Mouse (Mus musculus): ENCODE results near the gene Ifna9. TPM values are rescaled to one million over a fixed set of nuclear protein-coding genes. Genes with fewer than 3 reads are reported as not detected.
"Not testable (repeated sequence)": the region's sequence is repeated elsewhere in the genome, so short reads cannot be mapped to it uniquely, and the experiment has no call there.

Gene Ifna9
- not detected in 2 replicates for total RNA-seq (2014; fragmentation: Nextera tagmentation)
- total RNA-seq (2017) = not detected in 2 replicates

DNA sequence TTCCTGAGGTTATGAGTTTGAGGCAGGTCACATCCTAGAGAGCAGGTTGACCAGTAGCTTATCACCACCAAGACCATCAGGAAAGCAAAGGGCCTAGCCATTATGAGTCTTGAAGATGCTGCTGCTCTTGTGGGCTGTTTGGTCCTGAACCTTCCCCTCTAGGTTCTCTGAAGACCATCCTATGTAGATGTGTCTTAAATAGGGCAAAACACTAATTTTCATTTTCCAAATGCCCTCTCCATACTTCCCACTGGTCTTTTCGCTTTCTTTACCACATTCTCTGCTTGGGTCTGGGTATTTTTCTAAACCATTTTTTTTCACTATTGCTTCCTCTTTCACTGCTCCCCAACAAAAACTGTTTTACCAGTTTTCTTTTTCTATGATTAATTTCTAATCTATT lies at the start of gene Ifna9:
Gene Ifna9, minus strand, starts transcription at position 101 of the 400 bp plus-strand sequence.
- no peak for ATAC-seq (replicated peaks; ENCODE audit: low FRiP score, low TSS enrichment, poor library complexity, severe bottlenecking)

DNA sequence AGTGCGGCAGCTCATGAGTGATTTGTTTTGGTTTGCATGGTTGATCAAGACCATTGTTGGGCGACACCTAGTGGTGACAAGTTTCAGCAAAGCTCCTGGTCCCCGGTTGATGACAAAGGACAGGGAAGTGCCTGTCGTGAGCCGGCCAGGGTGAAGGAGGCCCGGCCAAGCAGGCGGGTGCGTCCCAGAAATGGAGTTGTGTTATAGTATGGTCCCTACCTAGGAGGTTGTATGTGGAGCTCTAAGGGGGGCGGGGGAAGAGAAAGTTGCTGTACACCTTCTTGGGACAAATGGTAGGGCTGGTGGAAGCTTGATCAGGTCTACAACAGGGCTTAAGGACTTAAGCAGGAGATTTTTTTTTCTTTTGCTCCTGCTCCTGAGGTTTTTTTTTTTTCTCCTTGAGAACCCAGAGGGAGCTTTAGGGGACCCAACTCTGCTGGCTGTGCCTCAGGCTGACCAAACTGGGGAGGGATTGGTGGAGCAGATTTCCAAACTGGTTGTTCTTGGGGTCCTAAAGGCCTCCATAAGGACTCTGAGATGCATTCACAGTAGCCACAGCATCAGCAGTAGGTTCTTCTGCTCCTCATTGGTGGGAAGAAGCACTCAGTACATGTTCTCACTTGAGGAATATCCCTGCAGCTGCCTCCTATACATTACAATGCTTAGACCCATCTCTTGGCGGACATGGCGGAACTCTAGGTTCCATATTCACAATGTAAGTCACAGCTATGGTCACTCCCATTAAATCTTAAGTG lies 49.1 kb upstream of the Ifna9 start:
- peak; percentile 86 for ATAC-seq (replicated peaks; ENCODE audit: low FRiP score, low TSS enrichment, poor library complexity, severe bottlenecking)

DNA sequence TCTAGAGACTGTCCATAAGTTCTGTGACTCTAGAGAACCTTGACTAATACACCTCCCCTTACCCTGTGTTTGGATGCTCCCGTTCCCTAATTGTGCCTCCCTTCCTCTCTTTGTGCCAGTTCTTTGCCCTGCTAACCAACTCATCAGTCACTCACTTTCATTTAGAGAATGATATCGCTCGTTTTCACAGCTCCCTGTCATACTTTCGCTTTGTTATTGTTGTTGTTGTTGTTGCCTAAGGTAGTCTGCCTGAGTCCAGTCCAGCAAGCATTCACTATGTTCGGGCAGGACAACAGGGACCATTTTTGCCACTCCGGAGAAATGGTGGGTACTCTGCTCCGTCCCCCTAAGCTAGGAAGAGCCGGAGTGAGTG lies 48.5 kb upstream of the Ifna9 start:
- no peak; the same call in 1 of the 2 replicates for ATAC-seq (replicated peaks; ENCODE audit: low FRiP score, low TSS enrichment, poor library complexity, severe bottlenecking)

DNA sequence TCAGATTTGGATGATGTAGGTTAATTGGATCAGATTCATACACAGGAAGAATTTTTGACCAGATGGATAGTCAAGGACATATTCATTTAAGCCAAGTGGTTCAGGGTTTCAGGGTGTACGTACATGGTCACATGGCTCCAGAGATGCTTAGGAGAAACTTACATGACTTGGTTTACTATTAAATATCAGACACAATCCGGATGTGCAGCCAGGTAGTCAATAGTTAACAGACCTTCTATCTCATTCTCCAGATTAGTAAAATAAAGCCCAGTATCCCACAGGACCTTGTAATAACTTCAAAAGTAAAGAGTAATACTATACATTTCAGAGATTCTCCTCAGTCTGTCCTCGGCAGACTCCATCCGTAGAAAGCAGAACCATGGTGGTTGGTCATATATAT lies 42.1 kb upstream of the Ifna9 start, which contains the start of gene C87499:
Gene C87499, minus strand, starts transcription at position 101 of the 400 bp plus-strand sequence.
- ATAC-seq (replicated peaks; ENCODE audit: low FRiP score, low TSS enrichment, poor library complexity, severe bottlenecking) = no peak

DNA sequence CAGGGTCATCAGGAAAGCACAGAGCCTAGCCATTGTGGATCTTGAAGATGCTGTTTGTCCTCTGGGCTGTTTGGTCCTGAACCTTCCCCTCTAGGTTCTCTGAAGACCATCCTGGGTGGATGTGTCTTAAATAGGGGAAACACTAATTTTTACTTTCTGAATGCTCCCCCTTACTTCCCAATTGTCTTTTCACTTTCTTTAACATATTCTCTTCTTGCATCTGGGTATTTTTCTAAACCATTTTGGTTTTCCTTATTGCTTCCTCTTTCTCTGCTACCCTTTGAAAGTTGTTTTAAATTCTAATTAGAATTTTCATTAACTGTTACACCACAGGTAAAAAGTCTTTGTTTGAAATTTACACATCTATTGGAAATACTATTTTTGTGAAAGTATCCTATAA lies 11.1 kb upstream of the Ifna9 start, which contains the start of gene Ifna12:
Gene Ifna12, minus strand, starts transcription at position 101 of the 400 bp plus-strand sequence.
- no peak for ATAC-seq (replicated peaks; ENCODE audit: low FRiP score, low TSS enrichment, poor library complexity, severe bottlenecking)

DNA sequence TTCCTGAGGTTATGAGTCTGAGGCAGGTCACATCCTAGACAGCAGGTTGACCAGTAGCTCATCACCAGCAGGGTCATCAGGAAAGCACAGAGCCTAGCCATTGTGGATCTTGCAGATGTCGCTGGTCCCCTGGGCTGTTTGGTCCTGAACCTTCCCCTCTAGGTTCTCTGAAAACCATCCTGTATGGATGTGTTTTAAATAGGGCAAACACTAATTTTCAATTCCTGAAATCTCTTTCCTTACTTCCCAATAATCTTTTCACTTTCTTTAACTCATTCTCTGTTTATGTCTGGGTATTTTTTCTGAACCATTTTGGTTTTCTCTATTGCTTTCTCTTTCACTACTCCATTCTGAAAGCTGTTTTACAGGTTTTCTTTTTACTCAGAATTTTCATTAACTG lies 20.5 kb downstream of the Ifna9 start, which contains the start of gene Ifna14:
Gene Ifna14, minus strand, starts transcription at position 101 of the 400 bp plus-strand sequence.
- ATAC-seq (replicated peaks; ENCODE audit: low FRiP score, low TSS enrichment, poor library complexity, severe bottlenecking) = no peak

DNA sequence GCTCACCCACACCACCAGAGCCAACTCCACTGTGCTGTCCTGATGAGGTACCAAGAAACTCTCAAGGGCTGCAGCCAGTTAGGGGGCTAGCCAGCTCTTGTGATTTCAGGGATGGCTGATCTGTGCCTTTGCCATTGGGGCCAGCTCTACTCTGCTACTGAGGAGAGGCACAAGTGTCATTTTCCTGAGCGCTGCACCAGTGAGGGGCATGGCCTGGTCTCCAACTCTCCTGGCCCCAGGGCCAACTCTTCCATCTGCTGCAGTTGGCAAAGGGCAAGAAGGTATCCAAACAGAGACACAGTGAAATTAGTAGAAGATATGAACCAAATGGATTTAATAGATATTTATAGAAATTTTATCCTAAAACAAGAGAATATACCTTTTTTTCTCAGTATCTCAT lies 30.4 kb downstream of the Ifna9 start:
- ATAC-seq (replicated peaks; ENCODE audit: low FRiP score, low TSS enrichment, poor library complexity, severe bottlenecking) = no peak

DNA sequence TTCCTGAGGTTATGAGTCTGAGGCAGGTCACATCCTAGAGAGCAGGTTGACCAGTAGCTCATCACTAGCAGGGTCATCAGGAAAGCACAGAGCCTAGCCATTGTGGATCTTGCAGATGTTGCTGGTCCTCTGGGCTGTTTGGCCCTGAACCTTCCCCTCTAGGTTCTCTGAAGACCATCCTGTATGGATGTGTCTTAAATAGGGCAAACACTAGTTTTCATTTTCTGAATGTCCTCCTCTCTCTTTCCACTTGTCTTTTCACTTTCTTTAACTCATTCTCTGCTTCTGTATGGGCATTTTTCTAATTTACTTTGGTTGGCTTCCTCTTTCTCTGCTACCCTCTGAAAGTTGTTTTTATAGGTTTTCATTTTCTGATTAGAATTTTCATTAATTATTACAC lies 34.0 kb downstream of the Ifna9 start, which contains the start of gene Ifna15:
Gene Ifna15, minus strand, starts transcription at position 101 of the 400 bp plus-strand sequence.
- not testable (repeated sequence) for ATAC-seq (replicated peaks; ENCODE audit: low FRiP score, low TSS enrichment, poor library complexity, severe bottlenecking)

DNA sequence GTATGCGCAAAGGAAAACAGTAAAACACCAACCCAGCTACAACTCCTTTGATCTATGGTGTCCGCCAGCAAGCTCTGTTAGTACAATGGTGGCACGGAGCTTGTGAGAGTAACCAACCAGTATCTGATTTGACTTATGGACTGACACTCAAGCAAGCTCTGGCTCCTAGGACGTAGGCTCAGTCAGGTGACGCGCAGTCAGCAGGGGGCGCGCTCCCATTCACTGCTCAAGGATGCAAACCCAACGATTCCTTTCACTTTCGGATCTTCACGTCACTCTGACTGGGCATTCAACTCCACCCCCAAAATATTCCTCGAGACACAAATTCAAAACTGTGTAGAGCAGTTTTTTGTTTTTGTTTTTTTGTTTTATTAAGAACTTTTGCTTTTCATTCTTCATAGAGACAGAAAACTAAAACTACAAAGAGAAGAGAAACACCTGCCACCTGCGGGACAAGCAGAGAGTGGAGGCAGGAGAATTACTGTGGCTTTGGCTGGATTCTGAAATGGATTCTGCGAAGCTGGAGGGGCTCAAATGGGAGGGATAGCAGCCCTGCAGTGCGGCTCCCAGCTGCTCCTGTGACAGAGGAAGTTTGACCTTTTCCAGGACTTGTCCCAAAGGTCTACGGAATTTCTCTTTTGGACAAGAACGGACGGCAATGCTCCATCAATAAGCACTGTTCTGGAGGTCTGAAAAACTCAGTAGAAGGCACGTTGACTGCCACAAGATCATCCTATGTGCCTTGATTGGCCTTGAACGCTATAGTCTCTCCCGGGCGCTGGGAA lies 41.8 kb downstream of the Ifna9 start:
- ATAC-seq (replicated peaks; ENCODE audit: low FRiP score, low TSS enrichment, poor library complexity, severe bottlenecking) = peak; percentile 99

DNA sequence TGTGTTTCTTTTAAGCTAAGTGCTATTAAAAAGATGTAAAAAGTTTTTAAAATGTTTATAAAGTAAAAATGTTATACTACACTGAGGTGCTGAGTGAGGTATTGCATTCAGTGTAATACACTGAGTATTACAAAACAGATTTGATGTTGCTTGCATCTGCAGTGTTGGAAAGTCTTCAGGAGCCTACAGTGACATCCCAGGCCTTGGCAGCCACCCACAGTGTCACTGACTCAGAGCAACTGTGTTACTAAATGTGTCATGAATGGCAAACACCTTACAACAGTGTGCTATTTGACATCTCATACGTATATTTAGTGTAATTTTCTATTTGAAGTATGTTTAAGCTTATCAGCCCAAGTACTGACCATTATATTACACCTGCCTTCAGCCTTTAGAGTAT lies 44.2 kb downstream of the Ifna9 start:
- no peak for ATAC-seq (replicated peaks; ENCODE audit: low FRiP score, low TSS enrichment, poor library complexity, severe bottlenecking)

DNA sequence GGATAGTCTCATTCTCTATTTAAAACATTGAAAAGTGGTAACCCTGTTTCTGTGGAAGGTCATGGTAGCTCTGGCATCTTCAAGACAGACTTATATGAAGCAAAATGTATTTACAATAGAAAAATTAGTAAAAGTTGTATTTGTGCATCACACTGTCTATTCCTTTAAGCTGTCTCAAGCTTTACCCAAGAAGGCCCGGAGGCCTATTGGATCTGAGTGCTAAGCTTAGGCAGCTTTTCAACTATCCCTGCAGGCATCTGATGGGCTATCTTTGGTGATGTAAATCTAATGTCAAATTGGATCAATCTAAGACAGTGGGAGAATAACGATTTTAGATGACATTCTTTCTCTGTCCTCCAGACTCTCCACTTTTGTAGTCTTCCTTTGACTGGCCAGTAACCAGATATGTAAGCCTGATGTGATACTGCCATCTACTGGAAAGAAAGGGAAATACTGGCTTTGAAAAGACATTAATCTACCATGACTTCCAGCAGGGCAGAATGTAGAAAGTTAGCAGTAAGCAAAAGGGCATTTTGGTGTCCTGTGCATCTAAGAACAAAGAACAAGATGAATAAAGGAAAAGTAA lies 48.4 kb downstream of the Ifna9 start:
- ATAC-seq (replicated peaks; ENCODE audit: low FRiP score, low TSS enrichment, poor library complexity, severe bottlenecking) = peak; percentile 93

Other genes with a start within 250 kb of the Ifna9 start
Only the 30 nearest of the 31 such genes appear.
- gene Hacd4, start 153.5 kb downstream of the Ifna9 start, total RNA-seq (2014; fragmentation: Nextera tagmentation) = 1.8 TPM in 1 of 2 replicates, not detected in the other
- gene Hacd4, start 153.5 kb downstream of the Ifna9 start, total RNA-seq (2017) = 0.23 and 2.1 TPM in 2 replicates
- not detected in 2 replicates for gene Ifnb1, start 69.6 kb downstream of the Ifna9 start, total RNA-seq (2014; fragmentation: Nextera tagmentation)
- gene Ifnb1, start 69.6 kb downstream of the Ifna9 start, total RNA-seq (2017) = not detected in 2 replicates
- gene Ifna15, start 34.1 kb downstream of the Ifna9 start, total RNA-seq (2014; fragmentation: Nextera tagmentation) = not detected in 2 replicates
- not detected in 2 replicates for gene Ifna15, start 34.1 kb downstream of the Ifna9 start, total RNA-seq (2017)
- gene Ifna14, start 20.6 kb downstream of the Ifna9 start, total RNA-seq (2014; fragmentation: Nextera tagmentation) = not detected in 2 replicates
- not detected in 2 replicates for gene Ifna14, start 20.6 kb downstream of the Ifna9 start, total RNA-seq (2017)
- gene Ifna12, start 11.0 kb upstream of the Ifna9 start, total RNA-seq (2014; fragmentation: Nextera tagmentation) = not detected in 2 replicates
- not detected in 2 replicates for gene Ifna12, start 11.0 kb upstream of the Ifna9 start, total RNA-seq (2017)
- not detected in 2 replicates for gene C87499, start 42.0 kb upstream of the Ifna9 start, total RNA-seq (2014; fragmentation: Nextera tagmentation)
- not detected in 2 replicates for gene C87499, start 42.0 kb upstream of the Ifna9 start, total RNA-seq (2017)
- not detected in 2 replicates for gene Ifna13, start 52.1 kb upstream of the Ifna9 start, total RNA-seq (2014; fragmentation: Nextera tagmentation)
- gene Ifna13, start 52.1 kb upstream of the Ifna9 start, total RNA-seq (2017) = not detected in 2 replicates
- gene Ifna16, start 84.5 kb upstream of the Ifna9 start, total RNA-seq (2014; fragmentation: Nextera tagmentation) = not detected in 2 replicates
- gene Ifna16, start 84.5 kb upstream of the Ifna9 start, total RNA-seq (2017) = not detected in 2 replicates
- gene Ifna2, start 91.5 kb upstream of the Ifna9 start, total RNA-seq (2014; fragmentation: Nextera tagmentation) = not detected in 2 replicates
- not detected in 2 replicates for gene Ifna2, start 91.5 kb upstream of the Ifna9 start, total RNA-seq (2017)
- gene Ifnab, start 99.0 kb upstream of the Ifna9 start, total RNA-seq (2014; fragmentation: Nextera tagmentation) = not detected in 2 replicates
- not detected in 2 replicates for gene Ifnab, start 99.0 kb upstream of the Ifna9 start, total RNA-seq (2017)
- not detected in 2 replicates for gene Gm26566, start 129.4 kb upstream of the Ifna9 start, total RNA-seq (2014; fragmentation: Nextera tagmentation)
- 1.1 and 1.5 TPM in 2 replicates for gene Gm26566, start 129.4 kb upstream of the Ifna9 start, total RNA-seq (2017)
- 37.1 and 50.0 TPM in 2 replicates for gene Klhl9, start 130.1 kb upstream of the Ifna9 start, total RNA-seq (2014; fragmentation: Nextera tagmentation)
- 67.3 and 88.5 TPM in 2 replicates for gene Klhl9, start 130.1 kb upstream of the Ifna9 start, total RNA-seq (2017)
- not detected in 2 replicates for gene Gm13271, start 162.5 kb upstream of the Ifna9 start, total RNA-seq (2014; fragmentation: Nextera tagmentation)
- gene Gm13271, start 162.5 kb upstream of the Ifna9 start, total RNA-seq (2017) = not detected in 2 replicates
- gene Gm13283, start 167.7 kb upstream of the Ifna9 start, total RNA-seq (2014; fragmentation: Nextera tagmentation) = not detected in 2 replicates
- not detected in 2 replicates for gene Gm13283, start 167.7 kb upstream of the Ifna9 start, total RNA-seq (2017)
- gene Gm13290, start 181.4 kb upstream of the Ifna9 start, total RNA-seq (2014; fragmentation: Nextera tagmentation) = not detected in 2 replicates
- gene Gm13290, start 181.4 kb upstream of the Ifna9 start, total RNA-seq (2017) = not detected in 2 replicates
- not detected in 2 replicates for gene Gm13289, start 184.5 kb upstream of the Ifna9 start, total RNA-seq (2014; fragmentation: Nextera tagmentation)
- not detected in 2 replicates for gene Gm13289, start 184.5 kb upstream of the Ifna9 start, total RNA-seq (2017)
- gene Gm13272, start 187.5 kb upstream of the Ifna9 start, total RNA-seq (2014; fragmentation: Nextera tagmentation) = not detected in 2 replicates
- gene Gm13272, start 187.5 kb upstream of the Ifna9 start, total RNA-seq (2017) = not detected in 2 replicates
- 0.57 TPM in 1 of 2 replicates, not detected in the other for gene Ifnz, start 189.7 kb upstream of the Ifna9 start, total RNA-seq (2014; fragmentation: Nextera tagmentation)
- 0.11 TPM in 1 of 2 replicates, not detected in the other for gene Ifnz, start 189.7 kb upstream of the Ifna9 start, total RNA-seq (2017)
- gene Gm13276, start 193.3 kb upstream of the Ifna9 start, total RNA-seq (2014; fragmentation: Nextera tagmentation) = not detected in 2 replicates
- 1.6 TPM in 1 of 2 replicates, not detected in the other for gene Gm13276, start 193.3 kb upstream of the Ifna9 start, total RNA-seq (2017)
- not detected in 2 replicates for gene Gm13277, start 196.2 kb upstream of the Ifna9 start, total RNA-seq (2014; fragmentation: Nextera tagmentation)
- gene Gm13277, start 196.2 kb upstream of the Ifna9 start, total RNA-seq (2017) = not detected in 2 replicates
- not detected in 2 replicates for gene Gm13278, start 199.2 kb upstream of the Ifna9 start, total RNA-seq (2014; fragmentation: Nextera tagmentation)
- not detected in 2 replicates for gene Gm13278, start 199.2 kb upstream of the Ifna9 start, total RNA-seq (2017)
- gene Gm13275, start 202.1 kb upstream of the Ifna9 start, total RNA-seq (2014; fragmentation: Nextera tagmentation) = not detected in 2 replicates
- gene Gm13275, start 202.1 kb upstream of the Ifna9 start, total RNA-seq (2017) = not detected in 2 replicates
- not detected in 2 replicates for gene Gm13279, start 205.0 kb upstream of the Ifna9 start, total RNA-seq (2014; fragmentation: Nextera tagmentation)
- not detected in 2 replicates for gene Gm13279, start 205.0 kb upstream of the Ifna9 start, total RNA-seq (2017)
- gene Gm13285, start 207.3 kb upstream of the Ifna9 start, total RNA-seq (2014; fragmentation: Nextera tagmentation) = not detected in 2 replicates
- not detected in 2 replicates for gene Gm13285, start 207.3 kb upstream of the Ifna9 start, total RNA-seq (2017)
- not detected in 2 replicates for gene Gm13287, start 210.9 kb upstream of the Ifna9 start, total RNA-seq (2014; fragmentation: Nextera tagmentation)
- not detected in 2 replicates for gene Gm13287, start 210.9 kb upstream of the Ifna9 start, total RNA-seq (2017)
- gene Gm13288, start 213.1 kb upstream of the Ifna9 start, total RNA-seq (2014; fragmentation: Nextera tagmentation) = not detected in 2 replicates
- gene Gm13288, start 213.1 kb upstream of the Ifna9 start, total RNA-seq (2017) = 1.2 TPM in 1 of 2 replicates, not detected in the other
- gene Ifna7, start 223.8 kb upstream of the Ifna9 start, total RNA-seq (2014; fragmentation: Nextera tagmentation) = not detected in 2 replicates
- not detected in 2 replicates for gene Ifna7, start 223.8 kb upstream of the Ifna9 start, total RNA-seq (2017)
- not detected in 2 replicates for gene Ifna11, start 227.6 kb upstream of the Ifna9 start, total RNA-seq (2014; fragmentation: Nextera tagmentation)
- gene Ifna11, start 227.6 kb upstream of the Ifna9 start, total RNA-seq (2017) = not detected in 2 replicates
- not detected in 2 replicates for gene Ifna6, start 235.0 kb upstream of the Ifna9 start, total RNA-seq (2014; fragmentation: Nextera tagmentation)
- not detected in 2 replicates for gene Ifna6, start 235.0 kb upstream of the Ifna9 start, total RNA-seq (2017)
- gene Ifna5, start 243.1 kb upstream of the Ifna9 start, total RNA-seq (2014; fragmentation: Nextera tagmentation) = not detected in 2 replicates
- not detected in 2 replicates for gene Ifna5, start 243.1 kb upstream of the Ifna9 start, total RNA-seq (2017)

Data from megakaryocyte-erythroid progenitor cell, adult 5-6 weeks (primary cell).